Mouse (Mus musculus) kidney, adult 9 months (tissue): ENCODE data around the gene Shank2.

Source experiments
- DNase-seq: peaks from one replicate; pipeline ENCODE4 v3.0.0; 2022

The Shank2 gene

GRCm38 (mm10) chr7:144234783-144235182, 233.1 kb downstream of the Shank2 start:
- DNase-seq = peak; percentile 27

- no peak for DNase-seq
Measured at GRCm38 (mm10) chr7:144235523-144235922, 233.8 kb downstream of the Shank2 start.

- no peak for DNase-seq
Measured at GRCm38 (mm10) chr7:144236802-144237201, 235.1 kb downstream of the Shank2 start.

- DNase-seq = no peak
Measured at GRCm38 (mm10) chr7:144238409-144238808, 236.7 kb downstream of the Shank2 start.

GRCm38 (mm10) chr7:144238992-144239391, 237.3 kb downstream of the Shank2 start:
- no peak for DNase-seq

GRCm38 (mm10) chr7:144239571-144240370, 238.0 kb downstream of the Shank2 start:
- no peak for DNase-seq

GRCm38 (mm10) chr7:144240736-144241343, 239.1 kb downstream of the Shank2 start:
- DNase-seq = no peak

GRCm38 (mm10) chr7:144244203-144244602, 242.5 kb downstream of the Shank2 start:
- no peak for DNase-seq

GRCm38 (mm10) chr7:144246271-144246670, 244.5 kb downstream of the Shank2 start:
- no peak for DNase-seq

- DNase-seq = no peak
Measured at GRCm38 (mm10) chr7:144248686-144249422, 247.1 kb downstream of the Shank2 start.

GRCm38 (mm10) chr7:144250791-144251190, 249.1 kb downstream of the Shank2 start:
- DNase-seq = no peak

- no peak for DNase-seq
Measured at GRCm38 (mm10) chr7:144251250-144251649, 249.5 kb downstream of the Shank2 start.

- no peak for DNase-seq
Measured at GRCm38 (mm10) chr7:144254674-144255246, 253.0 kb downstream of the Shank2 start.

- no peak for DNase-seq
Measured at GRCm38 (mm10) chr7:144257821-144258220, 256.1 kb downstream of the Shank2 start.

- DNase-seq = no peak
Measured at GRCm38 (mm10) chr7:144258332-144258731, 256.6 kb downstream of the Shank2 start.

- DNase-seq = no peak
Measured at GRCm38 (mm10) chr7:144262666-144263065, 260.9 kb downstream of the Shank2 start.

GRCm38 (mm10) chr7:144266745-144267144, 265.0 kb downstream of the Shank2 start:
- peak; percentile 21 for DNase-seq

GRCm38 (mm10) chr7:144268329-144268728, 266.6 kb downstream of the Shank2 start:
- no peak for DNase-seq

GRCm38 (mm10) chr7:144268778-144269177, 267.1 kb downstream of the Shank2 start:
- no peak for DNase-seq

GRCm38 (mm10) chr7:144271074-144271473, 269.3 kb downstream of the Shank2 start:
- no peak for DNase-seq

GRCm38 (mm10) chr7:144278703-144279102, 277.0 kb downstream of the Shank2 start:
- DNase-seq = no peak

GRCm38 (mm10) chr7:144283701-144284100, 282.0 kb downstream of the Shank2 start:
- DNase-seq = no peak
